Mouse (Mus musculus): ENCODE results near the gene Plcd4.

The Plcd4 gene

DNA sequence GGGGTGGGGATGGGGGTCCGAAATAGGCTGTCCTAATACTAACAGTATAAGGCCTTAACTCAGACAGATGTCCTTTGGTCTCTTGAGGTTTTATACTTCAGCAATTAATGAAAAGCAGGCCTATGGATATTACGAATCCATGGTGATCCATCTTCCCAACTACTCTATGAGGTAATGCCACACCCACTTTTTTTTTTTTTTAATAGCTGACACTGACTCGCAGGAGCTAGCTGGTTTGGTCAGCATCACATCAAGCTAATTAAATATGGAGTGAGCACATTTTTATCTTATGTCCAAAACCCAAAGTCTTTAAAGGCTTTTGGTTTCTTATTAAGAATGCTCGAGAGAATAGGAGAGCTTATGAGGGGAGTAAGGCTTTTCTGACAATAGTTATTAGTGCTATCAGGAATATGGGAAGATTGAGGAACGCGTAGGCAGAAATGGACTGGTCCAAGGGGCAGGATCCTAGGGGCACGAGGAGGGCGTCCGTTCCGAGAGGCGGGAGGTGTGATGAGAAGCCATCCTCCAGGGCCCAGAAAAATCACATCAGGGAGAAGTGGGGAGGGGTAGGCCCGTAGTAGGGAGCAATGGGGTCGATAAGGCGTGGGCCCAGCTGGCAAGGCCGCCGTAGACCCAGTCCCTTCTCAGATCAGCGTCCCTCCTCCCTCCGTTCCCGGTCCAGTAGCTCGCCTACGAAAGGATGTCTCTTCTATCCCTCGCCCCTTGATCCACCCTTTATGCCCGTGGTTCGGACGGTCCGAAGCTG is 58.0 kb downstream of the Plcd4 start:
- in situ Hi-C loops (cut with MseI, MboI), result no loop called here

DNA sequence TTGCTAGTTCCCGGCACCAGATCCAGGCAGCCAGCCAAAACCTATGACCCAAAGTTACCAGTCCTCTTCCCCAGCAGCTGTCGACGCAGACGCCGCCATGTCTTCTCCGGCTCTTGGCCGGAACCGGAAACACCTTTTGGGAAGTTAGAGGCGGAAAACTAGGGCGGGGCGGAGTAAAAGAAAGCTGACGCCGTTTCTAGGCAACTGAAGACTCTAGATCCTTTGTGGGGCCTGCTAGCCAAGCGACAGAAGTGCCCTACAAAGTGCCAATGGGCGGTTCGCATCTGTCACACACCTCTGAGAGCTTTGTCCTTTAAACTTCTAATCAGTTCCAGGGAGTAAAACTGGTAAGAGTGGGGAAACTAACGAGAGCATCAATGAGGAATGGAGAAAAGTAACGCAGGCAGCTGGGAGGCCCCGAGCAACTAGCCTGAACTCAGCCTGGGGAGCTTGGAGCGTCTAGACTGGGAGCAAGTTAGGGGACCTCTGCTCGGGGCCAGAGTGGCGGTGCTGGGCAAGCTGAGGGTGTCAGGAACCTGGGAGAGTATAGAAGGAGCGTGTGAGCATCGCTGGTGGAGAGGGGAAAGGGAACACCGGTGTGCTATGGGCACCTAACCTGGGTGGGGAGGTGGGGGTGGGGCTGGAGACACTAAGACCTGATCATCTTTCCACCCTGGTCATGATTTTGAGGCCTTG is 58.7 kb downstream of the Plcd4 start, which contains the start of the genes Rnf25 and Stk36:
TSS of gene Rnf25 (minus strand) at position 131 of the 696 bp plus-strand sequence.
TSS of gene Stk36 (plus strand) at position 179 of the 696 bp plus-strand sequence.
- in situ Hi-C loops (cut with MseI, MboI), result no loop called here
